Mouse (Mus musculus) lung, embryonic 15.5 days (tissue): ENCODE data around the gene Bmp6. TPM values are rescaled to one million over a fixed set of nuclear protein-coding genes. Genes with fewer than 3 reads are reported as not detected.

ENCODE experiments used
- ATAC-seq: fragments of 200-750 bp; cut with Nextera tagmentation; 2 replicates; pipeline ENCODE4 v1.8.0; 2017; ENCODE audit warnings: moderate number of reproducible peaks, borderline replicate concordance; ENCODE audit not compliant: low FRiP score, low TSS enrichment; ENCODE audit errors: extremely low read depth
- H3K27ac ChIP-seq: fragments of 300-500 bp; sonication (generic); 2 replicates; pipeline ENCODE4 v1.5.1; 2015; ENCODE audit warnings: moderate library complexity, mild to moderate bottlenecking, inconsistent platforms
- H3K27me3 ChIP-seq: fragments of 300-500 bp; sonication (generic); 2 replicates; pipeline ENCODE4 v1.6.1; 2015; ENCODE audit warnings: inconsistent platforms
- H3K36me3 ChIP-seq: fragments of 300-500 bp; sonication (generic); 2 replicates; pipeline ENCODE4 v1.6.1; 2015; ENCODE audit warnings: inconsistent platforms
- H3K4me1 ChIP-seq: fragments of 300-500 bp; sonication (generic); 2 replicates; pipeline ENCODE4 v1.6.1; 2015; ENCODE audit warnings: inconsistent platforms
- H3K4me2 ChIP-seq: fragments of 300-500 bp; sonication (generic); 2 replicates; pipeline ENCODE4 v1.6.1; 2015; ENCODE audit warnings: inconsistent platforms, mild to moderate bottlenecking, moderate library complexity
- H3K4me3 ChIP-seq: fragments of 300-500 bp; sonication (generic); 2 replicates; pipeline ENCODE4 v1.5.1; 2015; ENCODE audit warnings: mild to moderate bottlenecking, inconsistent platforms
- H3K9ac ChIP-seq: fragments of 300-500 bp; sonication (generic); 2 replicates; pipeline ENCODE4 v1.6.1; 2015; ENCODE audit warnings: inconsistent platforms
- H3K9me3 ChIP-seq: fragments of 300-500 bp; sonication (generic); 2 replicates; pipeline ENCODE4 v1.6.1; 2016; ENCODE audit warnings: inconsistent platforms
- WGBS: fragments of 180-500 bp; shearing (Covaris S2); methylation state at CpG from one replicate; pipeline ENCODE4 v1.1.7; 2015; 5-methylcytosine and 5-hydroxymethylcytosine counted together
- polyA plus RNA-seq: library from polyadenylated mRNA; unstranded; fragments of >200 nt; fragmentation: Nextera tagmentation; extraction: Ambion mirVana; gene quantifications from 2 replicates; pipeline ENCODE4 v1.2.1, GENCODE M21; 2015

The Bmp6 gene
- polyA plus RNA-seq, 1 experiment from 2014 or later, result 1.2 TPM

DNA sequence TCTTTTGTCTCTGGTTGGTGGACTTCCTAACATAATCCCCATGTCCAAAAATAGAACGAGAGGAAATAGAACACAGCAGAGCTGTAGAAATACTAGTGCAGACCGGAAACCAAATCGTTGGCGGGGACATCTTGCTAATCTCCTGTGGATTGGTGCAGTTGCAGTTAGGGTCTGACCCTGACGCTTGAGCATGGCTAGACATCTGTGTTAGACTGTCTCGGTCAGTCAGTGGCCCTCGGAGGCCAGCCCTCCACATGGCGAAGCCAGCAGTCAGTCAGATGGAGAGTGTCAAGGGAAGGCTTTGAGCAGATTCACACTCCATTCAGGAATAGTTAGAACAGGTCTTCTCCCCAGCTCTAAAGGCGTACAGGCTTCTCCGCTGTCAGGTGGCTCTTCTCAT is 95.3 kb downstream of the Bmp6 start:
- 78% methylated on average over 10 of the region's 10 CpGs for WGBS
- no peaks in the 10 kb centered on the region for H3K27me3 ChIP-seq
- no peak for ATAC-seq
- no peak overlapping the region for H3K4me2 ChIP-seq
- no peak overlapping the region for H3K4me3 ChIP-seq
- no peak overlapping the region for H3K27ac ChIP-seq
- H3K4me1 ChIP-seq, result no peaks in the 10 kb centered on the region
- no peak overlapping the region for H3K9ac ChIP-seq
- H3K36me3 ChIP-seq, result no peaks in the 10 kb centered on the region
- H3K9me3 ChIP-seq, result no peaks in the 10 kb centered on the region

DNA sequence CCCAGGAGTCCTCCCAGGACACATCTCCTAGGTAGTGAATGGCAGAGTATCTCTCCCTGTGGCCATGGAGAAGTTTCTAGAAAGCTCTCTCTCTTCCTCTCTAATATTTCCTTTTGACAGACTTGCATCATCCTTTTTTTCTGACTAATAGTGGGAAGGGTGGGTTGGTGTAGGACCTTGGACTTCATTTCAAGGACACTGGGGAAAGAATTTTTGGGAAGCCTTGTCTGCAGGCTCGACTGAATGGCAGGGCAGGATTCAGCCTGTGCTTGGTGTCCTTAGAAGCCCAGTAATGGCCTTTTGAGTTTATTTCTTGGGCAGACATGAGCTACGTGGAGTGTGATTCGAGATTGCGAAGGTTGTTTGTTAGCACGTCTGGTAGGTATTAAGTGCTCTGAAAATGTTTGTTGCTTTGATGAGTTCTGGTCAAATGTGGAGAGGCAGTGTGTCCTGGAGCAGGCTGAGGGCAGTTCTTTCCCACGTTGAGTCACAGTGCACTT is 103.7 kb downstream of the Bmp6 start:
- WGBS, result 76% methylated on average over 6 of the region's 6 CpGs
- H3K9me3 ChIP-seq, result no peaks in the 10 kb centered on the region
- no peak for ATAC-seq

DNA sequence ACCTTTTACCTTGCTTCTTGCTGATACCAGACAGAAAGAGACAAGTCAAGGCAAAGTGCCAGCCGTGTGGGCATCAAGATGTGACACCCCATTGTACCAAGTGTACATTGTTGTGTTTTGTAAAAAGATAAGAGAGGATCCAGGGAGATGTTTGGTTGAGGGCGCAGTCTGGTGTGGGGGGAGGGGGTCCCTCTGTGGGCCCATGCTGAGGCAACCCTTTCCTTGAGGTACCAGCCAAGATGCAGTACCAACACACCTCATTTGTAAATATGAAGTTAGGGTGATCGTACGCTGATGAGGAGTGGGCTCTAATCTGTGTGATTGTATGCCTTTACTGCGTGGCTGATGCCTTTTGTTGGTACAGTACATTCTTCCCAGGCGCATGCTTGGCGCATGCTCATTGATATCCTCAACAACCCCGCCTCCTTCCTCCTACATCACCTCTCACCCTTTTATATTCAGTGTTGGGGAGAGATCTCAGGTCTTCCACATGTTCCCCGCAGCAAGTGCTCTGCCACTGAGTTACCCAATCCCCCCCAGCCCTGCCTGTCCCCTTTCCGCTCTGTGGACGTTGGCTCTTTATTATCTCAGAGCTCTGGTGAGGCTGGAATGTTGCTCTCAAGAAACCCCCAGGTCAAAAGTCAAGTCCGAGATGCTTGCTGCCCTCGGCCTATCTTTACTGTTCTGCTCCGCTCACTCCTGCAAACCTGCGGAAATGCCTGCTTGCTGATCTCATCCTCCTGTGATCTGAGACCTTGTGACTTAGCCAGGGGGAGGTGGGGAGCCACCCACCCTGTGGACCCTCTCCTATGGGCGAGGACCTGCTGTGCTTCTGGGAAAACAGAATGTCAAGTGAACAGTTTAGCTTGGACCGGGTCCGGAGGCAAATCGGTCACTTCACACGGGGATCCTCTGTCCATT is 105.4 kb downstream of the Bmp6 start:
- Histone ChIP-seq H3K36me3 (no peaks in the 10 kb centered on the region), H3K4me1 (no peaks in the 10 kb centered on the region), H3K4me3 (no peak overlapping the region), H3K9ac (no peak overlapping the region), H3K9me3 (no peaks in the 10 kb centered on the region), H3K27me3 (no peaks in the 10 kb centered on the region), H3K4me2 (0 out of 2 replicates have a peak overlapping the region, but pooled peaks have one; percentile 14), H3K27ac (no peak overlapping the region)
- 47% methylated on average over 20 of the region's 20 CpGs for WGBS
- ATAC-seq, result no peak

More for the DNA sequence above, 103.7 kb downstream of the Bmp6 start:
- H3K4me2 ChIP-seq, result no peak overlapping the region
- H3K4me1 ChIP-seq, result no peaks in the 10 kb centered on the region
- H3K36me3 ChIP-seq, result no peaks in the 10 kb centered on the region
- no peak overlapping the region for H3K27ac ChIP-seq
- no peak overlapping the region for H3K9ac ChIP-seq
- no peak overlapping the region for H3K4me3 ChIP-seq
- no peaks in the 10 kb centered on the region for H3K27me3 ChIP-seq

DNA sequence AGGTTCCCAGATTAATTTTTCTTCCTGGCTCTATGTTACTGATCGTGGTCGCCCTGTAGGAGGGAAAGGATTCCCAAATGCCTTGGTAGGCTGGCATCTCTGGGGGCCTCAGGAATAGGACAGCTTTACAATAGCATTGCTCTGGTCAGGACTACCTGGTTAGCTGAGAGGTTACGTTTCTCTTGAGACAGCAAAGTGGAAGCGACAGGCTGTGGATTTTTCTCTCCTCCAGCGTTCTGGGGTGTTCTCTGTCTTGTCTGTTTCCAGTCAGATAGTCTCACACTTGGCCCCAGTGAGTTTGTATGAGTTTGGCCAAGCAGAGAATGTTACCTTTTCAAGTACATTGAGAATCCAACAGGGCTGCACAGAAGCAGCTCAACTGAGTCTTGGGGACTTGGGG is 106.5 kb downstream of the Bmp6 start:
- no peaks in the 10 kb centered on the region for H3K4me1 ChIP-seq
- WGBS, result 83% methylated on average over 5 of the region's 5 CpGs
- no peaks in the 10 kb centered on the region for H3K36me3 ChIP-seq
- no peaks in the 10 kb centered on the region for H3K9me3 ChIP-seq
- H3K27ac ChIP-seq, result no peak overlapping the region
- H3K27me3 ChIP-seq, result no peaks in the 10 kb centered on the region
- H3K4me3 ChIP-seq, result no peak overlapping the region
- no peak overlapping the region for H3K4me2 ChIP-seq
- H3K9ac ChIP-seq, result no peak overlapping the region
- no peak for ATAC-seq

DNA sequence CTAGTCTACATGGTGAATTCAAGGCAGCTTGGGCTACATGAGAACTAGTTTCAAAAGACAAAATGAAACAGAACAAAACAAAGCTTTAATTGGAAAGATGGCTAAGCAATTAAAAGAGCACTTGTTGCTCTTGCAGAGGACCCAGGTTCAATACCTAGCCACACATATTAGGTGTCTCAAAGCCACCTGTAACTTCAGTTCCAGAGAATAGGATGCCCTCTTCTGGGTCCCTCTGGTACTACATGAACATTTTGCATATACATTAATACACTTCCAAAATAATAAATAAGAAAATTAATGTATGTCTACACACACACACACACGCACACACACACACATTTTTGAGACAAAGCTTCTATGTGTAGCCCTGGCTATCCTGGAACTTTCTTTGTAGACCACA is 118.5 kb downstream of the Bmp6 start:
- Histone ChIP-seq H3K4me2 (no peak overlapping the region), H3K4me1 (no peaks in the 10 kb centered on the region), H3K9me3 (no peaks in the 10 kb centered on the region), H3K36me3 (no peaks in the 10 kb centered on the region), H3K4me3 (no peak overlapping the region), H3K27ac (no peak overlapping the region), H3K9ac (no peak overlapping the region), H3K27me3 (no peaks in the 10 kb centered on the region)
- ATAC-seq, result no peak
- 76% methylated on average over 1 of the region's 1 CpGs for WGBS

DNA sequence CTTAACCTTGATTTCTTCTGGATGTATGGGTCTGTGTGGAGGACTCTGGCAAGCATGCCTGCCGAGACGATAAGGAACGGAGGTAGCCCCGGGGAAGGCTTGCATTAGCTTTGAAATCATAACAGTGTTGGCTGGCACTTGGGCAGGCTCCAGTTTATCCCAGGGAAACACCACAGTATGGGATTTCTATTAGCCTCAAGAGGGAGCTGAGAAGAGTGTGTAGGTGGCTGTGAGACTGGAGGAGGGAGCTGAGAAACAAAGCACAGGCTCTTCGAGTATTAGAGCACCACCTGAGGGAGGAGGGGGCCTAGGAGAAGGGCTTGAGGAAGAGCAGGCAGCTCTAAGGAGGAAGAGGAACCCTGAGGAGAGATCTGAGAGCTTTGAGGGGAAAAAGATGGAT is 126.0 kb downstream of the Bmp6 start:
- H3K4me3 ChIP-seq, result no peak overlapping the region
- no peaks in the 10 kb centered on the region for H3K27me3 ChIP-seq
- no peaks in the 10 kb centered on the region for H3K9me3 ChIP-seq
- H3K36me3 ChIP-seq, result no peaks in the 10 kb centered on the region
- ATAC-seq, result no peak
- no peak overlapping the region for H3K9ac ChIP-seq
- no peak overlapping the region for H3K27ac ChIP-seq
- H3K4me2 ChIP-seq, result no peak overlapping the region
- WGBS, result 78% methylated on average over 5 of the region's 5 CpGs
- H3K4me1 ChIP-seq, result no peaks in the 10 kb centered on the region

DNA sequence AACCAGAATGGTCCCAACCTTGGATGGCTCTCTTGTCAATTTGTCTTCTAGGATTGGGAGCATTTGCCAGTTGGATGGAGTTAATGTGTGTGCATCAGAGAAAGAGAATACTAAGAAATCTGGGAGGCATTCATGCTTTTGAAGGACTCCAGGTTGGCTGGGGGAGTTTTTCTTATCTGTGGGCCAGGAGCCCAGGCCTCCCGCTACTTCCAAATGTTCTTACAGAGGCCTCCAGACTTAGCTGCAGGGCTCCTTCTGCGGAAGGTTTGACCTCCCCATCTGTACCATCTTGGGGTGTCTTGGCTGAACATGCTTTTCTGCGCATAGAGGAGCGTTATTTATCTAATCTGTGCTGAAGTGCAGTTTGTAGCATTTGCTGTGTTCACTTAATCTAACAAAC is 127.7 kb downstream of the Bmp6 start:
- Histone ChIP-seq H3K4me2 (no peak overlapping the region), H3K27ac (no peak overlapping the region), H3K36me3 (no peaks in the 10 kb centered on the region), H3K27me3 (no peaks in the 10 kb centered on the region), H3K9ac (no peak overlapping the region), H3K4me3 (no peak overlapping the region), H3K4me1 (no peaks in the 10 kb centered on the region), H3K9me3 (no peaks in the 10 kb centered on the region)
- no peak for ATAC-seq
- WGBS, result 74% methylated on average over 4 of the region's 4 CpGs

DNA sequence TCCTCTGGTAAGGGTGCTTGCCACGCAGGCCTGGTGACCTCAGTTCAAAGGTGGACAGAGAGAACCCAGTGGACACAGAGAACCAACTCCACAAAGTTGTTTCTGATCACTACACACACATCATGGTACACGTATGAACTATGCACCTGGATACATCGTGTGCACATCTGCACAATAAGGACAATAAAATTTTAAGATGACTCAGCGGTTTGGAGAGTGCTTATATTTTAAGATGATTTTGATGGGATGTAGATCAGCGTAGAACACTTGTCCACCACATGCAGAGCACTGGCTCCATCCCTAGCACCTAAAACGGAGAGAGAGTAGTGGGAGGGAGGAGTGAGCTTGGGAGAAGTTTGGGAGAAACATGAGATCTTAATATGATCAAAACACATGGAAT is 128.6 kb downstream of the Bmp6 start:
- Histone ChIP-seq H3K27me3 (no peaks in the 10 kb centered on the region), H3K4me1 (no peaks in the 10 kb centered on the region), H3K27ac (no peak overlapping the region), H3K36me3 (no peaks in the 10 kb centered on the region), H3K4me2 (no peak overlapping the region), H3K4me3 (no peak overlapping the region), H3K9me3 (no peaks in the 10 kb centered on the region), H3K9ac (no peak overlapping the region)
- 84% methylated on average over 6 of the region's 6 CpGs for WGBS
- ATAC-seq, result no peak

DNA sequence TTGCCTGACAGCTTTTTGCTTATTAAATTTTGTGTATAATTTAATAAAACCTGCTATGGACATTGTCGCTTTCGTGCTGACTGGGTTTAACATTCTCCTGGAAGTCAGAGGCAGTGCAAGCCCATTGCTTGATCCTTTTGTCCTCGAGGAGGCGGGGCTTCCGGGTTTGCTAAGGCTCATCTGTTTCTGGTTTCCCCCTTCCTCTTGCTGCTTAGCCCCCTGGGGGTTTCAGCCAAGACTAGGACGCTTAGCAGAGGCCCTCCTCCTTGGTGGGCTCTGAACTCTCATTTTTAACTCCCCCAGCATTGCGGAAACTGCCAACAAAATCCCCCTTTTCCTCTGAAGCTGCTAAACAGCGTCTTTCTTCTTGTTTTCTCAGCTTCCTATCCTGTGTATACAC is 132.0 kb downstream of the Bmp6 start:
- H3K27ac ChIP-seq, result no peak overlapping the region
- WGBS, result 41% methylated on average over 8 of the region's 8 CpGs
- H3K9ac ChIP-seq, result no peak overlapping the region
- ATAC-seq, result no peak
- no peaks in the 10 kb centered on the region for H3K4me1 ChIP-seq
- no peaks in the 10 kb centered on the region for H3K9me3 ChIP-seq
- no peaks in the 10 kb centered on the region for H3K27me3 ChIP-seq
- H3K36me3 ChIP-seq, result no peaks in the 10 kb centered on the region
- H3K4me3 ChIP-seq, result no peak overlapping the region
- H3K4me2 ChIP-seq, result no peak overlapping the region

DNA sequence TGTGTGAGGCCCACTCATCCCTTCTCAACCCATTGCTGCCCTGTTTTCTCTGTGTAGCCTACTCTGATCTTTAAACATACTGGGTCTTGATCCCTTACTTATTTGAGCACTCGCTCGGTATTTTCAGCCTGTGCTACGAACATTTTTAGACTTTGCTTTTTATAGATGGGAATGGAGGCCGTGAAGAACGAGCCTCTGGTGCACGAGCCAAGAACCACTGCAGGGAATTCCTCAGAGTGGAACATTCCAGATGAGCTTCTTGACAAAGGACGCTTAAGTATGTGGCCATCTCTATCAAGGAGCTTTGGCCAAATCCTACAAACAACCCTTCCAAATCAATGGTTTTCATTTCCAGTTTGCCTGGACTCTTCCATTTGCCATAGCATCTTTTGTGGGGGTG is 136.1 kb downstream of the Bmp6 start:
- no peak overlapping the region for H3K27ac ChIP-seq

DNA sequence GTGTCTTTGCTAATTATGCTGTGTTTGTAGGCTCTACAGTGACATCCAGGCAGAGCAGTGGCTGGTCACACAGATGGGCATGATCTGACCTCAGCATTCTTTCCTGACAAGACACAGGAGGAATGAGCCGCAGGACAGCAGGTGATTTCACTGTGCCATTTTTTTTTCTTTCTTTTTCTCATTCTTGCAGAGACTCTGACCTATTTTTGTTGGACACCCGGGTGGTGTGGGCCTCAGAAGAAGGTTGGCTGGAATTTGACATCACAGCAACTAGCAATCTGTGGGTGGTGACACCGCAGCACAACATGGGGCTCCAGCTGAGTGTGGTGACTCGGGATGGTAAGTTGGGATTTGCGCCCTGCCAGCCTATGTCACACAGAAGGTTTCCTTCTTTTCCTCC is 139.8 kb downstream of the Bmp6 start:
- no peaks in the 10 kb centered on the region for H3K9me3 ChIP-seq
- no peak overlapping the region for H3K4me2 ChIP-seq
- no peak overlapping the region for H3K4me3 ChIP-seq
- no peaks in the 10 kb centered on the region for H3K27me3 ChIP-seq
- no peak overlapping the region for H3K9ac ChIP-seq
- WGBS, result 69% methylated on average over 5 of the region's 5 CpGs
- no peaks in the 10 kb centered on the region for H3K36me3 ChIP-seq
- no peak for ATAC-seq
- H3K4me1 ChIP-seq, result no peaks in the 10 kb centered on the region
- H3K27ac ChIP-seq, result no peak overlapping the region

More for the DNA sequence above, 136.1 kb downstream of the Bmp6 start:
- H3K4me3 ChIP-seq, result no peak overlapping the region
- ATAC-seq, result no peak
- H3K9me3 ChIP-seq, result no peaks in the 10 kb centered on the region
- no peaks in the 10 kb centered on the region for H3K27me3 ChIP-seq
- 66% methylated on average over 7 of the region's 7 CpGs for WGBS
- H3K4me1 ChIP-seq, result no peaks in the 10 kb centered on the region
- H3K36me3 ChIP-seq, result no peaks in the 10 kb centered on the region
- no peak overlapping the region for H3K9ac ChIP-seq
- no peak overlapping the region for H3K4me2 ChIP-seq

DNA sequence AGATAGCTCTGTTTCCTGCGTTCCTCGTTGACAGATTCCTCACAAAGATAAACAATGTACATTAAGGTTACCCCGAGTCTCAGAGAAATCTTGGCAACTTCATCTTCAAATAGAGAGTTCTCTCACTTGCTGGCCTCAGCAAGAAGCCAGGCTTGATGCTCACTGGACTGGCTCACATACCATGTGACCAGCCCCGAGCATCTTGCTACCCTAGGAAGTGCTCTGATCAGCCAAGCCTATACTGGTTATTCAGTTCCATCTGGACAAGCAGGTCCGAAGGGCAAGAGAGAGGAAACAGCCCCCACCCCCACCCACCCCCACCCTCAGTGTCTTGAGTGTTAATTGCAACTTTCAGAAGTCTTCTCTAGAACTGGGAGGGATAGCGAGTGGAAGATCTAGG is 141.9 kb downstream of the Bmp6 start:
- Histone ChIP-seq H3K27ac (no peak overlapping the region), H3K36me3 (no peaks in the 10 kb centered on the region), H3K4me1 (no peaks in the 10 kb centered on the region), H3K4me2 (no peak overlapping the region), H3K9ac (no peak overlapping the region), H3K4me3 (no peak overlapping the region), H3K27me3 (no peaks in the 10 kb centered on the region), H3K9me3 (no peaks in the 10 kb centered on the region)
- 65% methylated on average over 6 of the region's 6 CpGs for WGBS
- no peak for ATAC-seq
